Mouse (Mus musculus) left cerebral cortex, postnatal 25 days (tissue): Measurements from ENCODE around the gene Klhl30. TPM values are rescaled to one million over a fixed set of nuclear protein-coding genes. Genes with fewer than 3 reads are reported as not detected.

Experiments used
- DNase-seq, 2 experiments: peaks; one replicate each; pipeline ENCODE4 v3.0.0; 2022; ENCODE audit warnings: low spot score in 2 of 2, mixed read lengths in 1 of 2
- intact Hi-C: fragments of 180-260 bp; cut with DNase I; formaldehyde crosslinking; loops from one replicate; pipeline ENCODE4 v1.15.1; 2025
- total RNA-seq, 2 experiments: library from RNA; stranded (reverse); gene quantifications; 2 replicates each; pipeline ENCODE4 v1.2.3; 2021

Gene Klhl30
- total RNA-seq = under 1 TPM in 1 of 2 experiments, not detected in 1; 0.16 TPM

DNA sequence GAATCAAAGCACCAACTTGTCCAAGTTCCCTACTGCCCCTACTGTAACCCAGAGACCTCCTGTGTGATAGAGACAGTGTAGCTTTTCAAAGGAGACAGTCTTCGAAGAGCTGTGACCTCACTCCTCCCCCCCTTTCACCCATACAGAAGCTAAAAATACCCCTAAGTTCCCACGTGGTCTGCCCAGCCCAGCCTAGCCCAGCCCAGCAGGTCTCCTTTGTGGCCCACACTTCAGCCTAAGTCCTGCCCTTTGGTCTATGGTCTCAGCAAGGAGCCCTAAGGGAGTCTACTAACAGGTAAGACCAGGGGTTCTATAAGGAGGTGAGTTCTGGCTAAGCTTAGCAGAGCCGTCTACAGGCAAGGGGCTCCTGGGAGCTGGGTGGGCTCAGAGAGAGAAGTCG, at the start of gene Klhl30:
TSS of gene Klhl30 (plus strand) at position 176 of the 400 bp plus-strand sequence.
- DNase-seq = no peak

DNA sequence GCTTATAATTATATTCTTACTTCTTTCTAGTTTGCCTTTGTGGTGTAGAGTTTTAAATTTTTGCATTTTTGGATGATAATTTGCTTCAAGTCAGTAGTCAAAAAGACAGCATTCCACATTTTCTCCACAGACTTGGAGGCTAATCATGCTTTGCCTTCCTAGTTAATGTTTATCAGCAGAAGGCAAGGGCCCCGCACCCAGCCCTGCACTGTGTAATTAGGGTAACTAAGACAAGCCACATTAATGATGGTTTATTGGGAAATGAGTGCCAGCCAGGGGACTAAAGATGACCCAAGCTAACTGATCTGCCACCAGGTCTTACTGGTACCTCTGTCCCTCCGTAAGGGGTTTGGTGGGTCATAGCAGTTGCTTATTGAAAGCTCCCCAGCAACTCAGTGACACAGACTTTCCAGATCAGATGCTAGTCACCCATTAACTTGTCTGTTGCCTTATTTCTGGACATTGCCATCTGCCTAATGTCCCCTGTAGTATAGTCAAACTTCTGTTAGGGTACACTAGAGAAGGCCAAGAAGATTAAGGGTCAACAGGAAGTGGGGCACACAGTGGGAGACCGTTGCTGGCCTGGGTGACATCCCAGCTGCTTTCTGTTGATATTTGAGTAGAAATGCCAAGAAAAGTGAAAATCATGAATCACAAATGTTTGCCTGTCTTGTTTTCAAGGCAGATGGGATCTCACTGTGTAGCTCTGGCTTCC, 49.5 kb upstream of the Klhl30 start:
- no peak for DNase-seq
- intact Hi-C loops = no loop called here

More for the DNA sequence above, at the start of gene Klhl30:
- intact Hi-C loops = no loop called here

DNA sequence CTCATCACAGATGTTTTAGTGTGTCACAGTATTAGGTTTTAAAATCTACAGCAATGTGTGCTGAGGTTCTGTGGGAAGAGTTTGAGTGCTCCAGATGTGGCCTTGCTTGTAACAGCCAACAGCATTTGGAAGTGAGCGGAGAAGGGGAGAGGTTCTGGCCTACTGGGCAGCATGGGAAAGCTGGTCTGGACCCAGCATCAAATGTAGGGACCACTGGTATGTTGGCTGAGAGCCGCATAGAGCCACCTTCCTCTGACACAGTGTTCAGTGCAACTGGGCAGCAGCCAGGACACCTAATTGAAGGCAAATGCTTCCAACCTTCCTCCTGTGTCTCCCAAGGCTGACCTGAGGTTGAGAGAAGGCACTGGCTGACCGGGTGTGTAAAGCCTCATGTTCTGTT, 48.8 kb upstream of the Klhl30 start:
- no peak for DNase-seq
- intact Hi-C loops = no loop called here

DNA sequence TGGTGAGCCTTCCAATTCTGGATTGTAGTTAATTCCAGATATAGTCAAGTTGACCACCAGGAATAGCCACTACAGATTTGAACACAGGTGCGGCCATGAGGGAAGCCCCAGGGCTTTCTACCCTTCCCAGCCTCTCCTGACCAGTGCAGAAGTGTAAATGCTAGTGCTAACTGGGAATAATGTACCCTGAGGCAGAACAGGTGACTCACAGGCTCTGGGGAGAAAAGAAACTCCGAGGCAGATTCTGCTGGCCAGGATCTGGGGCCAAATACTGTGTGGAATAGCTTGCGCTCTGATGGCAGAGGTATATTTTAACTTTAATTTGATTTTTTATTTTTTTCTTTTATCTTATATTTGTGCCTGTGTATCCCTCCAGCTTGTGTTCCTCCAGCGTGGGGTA, 46.2 kb upstream of the Klhl30 start:
- DNase-seq = no peak
- intact Hi-C loops = no loop called here

DNA sequence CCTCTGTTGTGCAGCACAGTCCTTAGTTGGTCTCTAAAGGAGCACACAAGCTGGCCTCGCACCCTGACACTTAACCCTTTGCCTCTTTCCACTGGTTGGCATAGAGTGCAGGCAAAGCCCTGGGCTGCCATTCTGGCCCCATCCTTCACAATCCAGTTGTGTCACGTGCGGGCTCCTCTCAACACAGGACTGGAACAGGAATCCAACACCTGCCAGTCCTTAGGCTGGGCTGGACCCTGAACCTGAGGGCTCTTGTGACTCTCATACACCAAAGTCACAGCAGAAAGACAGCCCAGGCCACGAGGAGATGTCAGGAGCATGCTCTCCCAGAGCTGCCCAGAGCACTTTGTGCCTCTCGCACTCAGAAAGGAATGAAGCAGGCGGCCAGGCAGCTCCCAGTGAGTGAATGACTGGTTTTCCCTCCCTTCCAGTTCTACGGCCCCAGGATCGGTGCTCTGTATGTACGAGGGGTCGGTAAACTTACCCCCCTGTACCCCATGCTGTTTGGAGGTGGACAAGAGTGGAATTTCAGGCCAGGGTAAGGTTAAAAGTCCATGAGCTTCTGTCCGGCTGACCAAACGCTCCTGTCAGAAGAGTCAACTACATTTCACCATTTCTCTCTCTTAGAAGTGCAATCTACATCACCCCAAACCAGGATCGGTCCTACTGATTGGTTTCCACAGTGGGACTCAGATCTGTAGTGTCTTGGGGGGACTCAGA, 41.3 kb upstream of the Klhl30 start:
- DNase-seq = no peak
- intact Hi-C loops = no loop called here

DNA sequence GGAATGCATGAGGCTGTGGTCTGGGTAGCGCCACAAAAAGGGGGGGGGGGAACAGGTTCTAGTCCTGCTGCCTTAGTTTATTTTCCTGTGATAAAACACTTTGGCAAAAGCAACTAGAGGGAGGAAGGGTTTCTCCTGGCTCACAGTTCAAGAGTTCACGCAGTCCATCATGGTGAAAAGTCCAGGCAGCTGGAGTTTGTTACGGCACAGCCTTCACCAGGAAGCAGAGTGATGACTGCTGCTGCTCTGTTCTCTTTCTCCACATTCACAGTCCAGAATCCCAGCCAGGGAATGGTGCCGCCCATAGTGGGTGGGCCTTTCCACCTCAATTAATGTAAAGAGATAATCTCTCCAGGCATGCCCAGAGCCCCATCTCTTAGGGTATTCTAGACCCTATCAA, 38.5 kb upstream of the Klhl30 start:
- intact Hi-C loops = no loop called here
- no peak for DNase-seq

DNA sequence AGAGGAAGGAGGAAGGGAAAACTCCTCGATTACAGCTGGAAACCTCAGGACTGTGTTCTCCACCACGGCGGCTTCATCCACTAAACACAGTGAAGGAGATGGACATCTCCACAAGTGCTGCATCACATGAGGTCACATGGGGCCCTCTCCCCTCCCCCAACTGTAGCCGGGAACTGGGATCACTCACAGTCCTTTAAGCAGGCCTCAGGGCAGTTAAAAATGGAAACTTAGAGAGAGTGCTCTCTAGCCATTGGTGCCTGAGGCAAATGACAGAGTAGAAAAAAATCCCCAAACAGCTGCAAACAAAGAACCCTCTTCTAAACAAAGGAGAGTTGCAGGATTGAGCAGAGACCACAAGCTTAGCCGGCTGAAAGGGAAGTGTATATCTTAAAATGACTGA, 37.6 kb upstream of the Klhl30 start:
- intact Hi-C loops = no loop called here
- DNase-seq = no peak

DNA sequence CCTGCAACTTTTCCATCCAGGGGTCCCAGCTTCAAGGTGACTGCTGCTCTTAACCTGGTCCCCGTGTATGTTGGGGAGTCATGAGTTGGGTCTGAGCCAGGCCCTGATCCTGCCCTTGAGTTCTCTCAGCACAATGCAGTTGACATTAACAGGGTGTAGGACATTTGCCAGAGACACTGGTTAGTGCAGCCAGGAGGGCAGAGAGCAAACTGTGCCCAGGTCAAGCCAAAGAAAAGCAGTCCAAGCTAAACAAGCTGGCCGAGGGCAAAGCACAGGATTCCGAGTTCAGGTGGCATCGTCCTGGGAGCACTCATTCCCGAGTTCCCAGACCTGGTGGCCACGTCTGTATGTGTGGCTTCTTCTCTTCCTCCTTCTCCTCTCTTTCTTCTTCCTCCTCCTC, 33.2 kb upstream of the Klhl30 start:
- intact Hi-C loops = no loop called here
- no peak for DNase-seq

DNA sequence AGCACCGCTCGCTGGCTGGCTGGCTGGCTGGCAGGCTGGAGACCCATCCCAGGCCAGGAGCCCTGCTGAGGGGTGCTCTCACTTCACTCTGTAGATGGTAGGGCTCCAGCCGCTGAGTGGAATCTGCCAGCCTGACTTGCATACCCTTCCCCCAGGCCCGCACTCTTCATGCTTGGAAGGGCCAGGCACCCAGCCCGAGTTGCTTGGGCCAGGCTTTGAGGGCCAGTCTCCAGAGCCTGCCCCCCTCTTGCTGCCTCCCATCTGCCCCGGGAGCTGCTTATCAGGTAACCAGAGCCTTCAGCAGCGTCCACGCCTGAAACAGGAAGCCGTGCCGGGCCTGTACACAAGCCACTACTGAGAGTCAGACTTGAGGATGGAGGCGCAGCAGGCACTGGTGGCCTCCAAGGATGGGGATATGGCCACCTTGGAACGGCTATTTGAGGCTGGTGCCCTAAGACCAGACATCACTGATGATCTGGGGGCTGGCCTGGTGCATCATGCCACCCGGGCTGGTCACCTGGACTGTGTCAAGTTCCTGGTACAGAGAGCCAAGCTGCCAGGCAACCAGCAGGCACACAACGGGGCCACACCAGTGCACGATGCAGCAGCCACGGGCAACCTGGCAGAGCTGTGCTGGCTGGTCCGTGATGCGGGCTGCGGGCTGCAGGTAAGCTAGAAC, 28.9 kb upstream of the Klhl30 start, which contains the start of gene Espnl:
TSS of gene Espnl (plus strand) at position 316 of the 679 bp plus-strand sequence.
- DNase-seq = no peak
- intact Hi-C loops = no loop called here

DNA sequence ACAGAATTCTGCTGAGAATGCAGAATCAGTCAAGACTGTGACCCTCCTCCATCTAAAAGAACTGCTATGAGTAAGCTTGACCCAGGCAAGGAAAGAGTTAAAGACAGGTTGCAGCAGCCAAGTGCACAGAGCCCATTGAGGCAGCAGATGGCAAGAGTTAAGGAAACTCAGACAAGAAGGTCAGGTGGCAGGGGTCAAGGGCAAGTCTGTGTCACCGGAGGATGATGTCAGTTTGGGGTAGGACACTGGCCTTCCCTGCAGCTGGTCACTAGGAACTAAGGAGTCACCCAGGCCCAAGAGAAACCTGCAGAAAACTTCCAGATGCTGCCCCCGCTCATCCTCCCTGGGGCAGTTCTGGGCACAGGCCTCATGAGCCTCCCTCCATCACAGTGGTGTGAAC, 26.2 kb upstream of the Klhl30 start:
- intact Hi-C loops = no loop called here

DNA sequence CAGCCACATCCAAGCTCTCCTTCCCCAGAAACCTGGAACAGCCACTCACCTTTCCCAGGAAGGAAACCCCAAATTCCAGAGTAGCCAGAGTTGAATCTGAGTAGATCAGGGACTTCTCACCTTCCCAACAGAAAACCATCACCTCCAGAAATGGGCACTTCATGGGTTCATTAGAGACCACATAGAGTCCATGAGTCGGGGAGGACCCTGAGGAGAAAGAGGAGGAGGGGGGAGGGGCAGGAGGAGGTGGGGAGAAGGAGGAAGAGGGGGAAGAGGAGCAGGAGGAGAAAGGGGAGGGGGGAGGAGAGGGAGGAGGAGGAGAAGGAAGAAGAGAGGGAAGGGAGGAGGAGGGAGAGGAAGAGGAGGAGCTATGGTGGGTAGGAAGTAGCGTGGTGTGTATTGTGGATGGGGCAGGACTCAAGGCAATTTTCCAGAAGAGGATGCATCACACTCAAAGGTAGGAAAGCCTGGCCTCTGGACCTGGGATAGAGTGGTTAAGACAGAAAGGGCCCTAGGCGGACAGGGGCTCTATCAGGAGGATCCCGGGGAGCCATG, 25.3 kb upstream of the Klhl30 start:
- DNase-seq = no peak
- intact Hi-C loops = no loop called here

More for the DNA sequence above, 26.2 kb upstream of the Klhl30 start:
- DNase-seq = no peak

DNA sequence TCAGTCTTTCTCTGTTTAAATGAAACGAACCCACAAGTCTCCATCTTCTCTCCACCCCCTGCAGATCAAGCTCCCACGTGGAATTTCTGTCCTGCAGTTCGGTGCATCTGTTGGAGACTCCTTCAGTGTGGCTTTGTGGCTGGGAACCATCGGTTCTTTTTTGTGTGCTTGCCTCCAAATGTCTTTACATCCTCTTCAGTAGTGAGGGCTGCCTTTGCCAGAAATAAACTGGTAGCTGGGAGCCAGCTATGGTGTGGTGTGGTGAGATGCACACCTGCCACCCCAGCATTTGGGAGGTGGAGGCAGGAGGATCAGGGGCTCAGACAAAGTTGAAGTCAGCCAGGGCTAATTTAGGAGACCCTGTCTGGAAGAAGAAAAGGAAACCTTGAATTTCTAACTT, 18.7 kb upstream of the Klhl30 start:
- peak; percentile 42 to 84 for DNase-seq
- intact Hi-C loops = no loop called here

DNA sequence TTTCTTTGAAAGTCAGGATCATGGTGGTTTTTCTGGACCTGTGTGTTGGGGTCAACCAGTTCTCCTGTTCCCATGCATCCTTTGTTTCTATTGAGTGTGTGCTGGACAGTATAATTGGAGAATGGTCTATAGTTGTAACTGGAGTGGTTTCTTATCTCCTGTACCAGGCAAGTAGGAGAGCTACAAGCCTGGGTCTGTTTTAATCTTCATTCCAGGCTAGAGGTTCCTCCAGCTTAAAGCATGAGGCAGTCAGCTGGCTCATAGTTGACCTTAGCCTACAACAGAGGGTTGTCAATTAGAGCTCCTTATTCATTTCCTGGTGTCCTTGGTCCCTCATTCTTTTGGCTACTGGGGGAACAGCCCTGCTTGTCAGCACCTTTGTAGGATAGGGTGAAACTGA, 17.2 kb upstream of the Klhl30 start:
- intact Hi-C loops = no loop called here
- DNase-seq = no peak

DNA sequence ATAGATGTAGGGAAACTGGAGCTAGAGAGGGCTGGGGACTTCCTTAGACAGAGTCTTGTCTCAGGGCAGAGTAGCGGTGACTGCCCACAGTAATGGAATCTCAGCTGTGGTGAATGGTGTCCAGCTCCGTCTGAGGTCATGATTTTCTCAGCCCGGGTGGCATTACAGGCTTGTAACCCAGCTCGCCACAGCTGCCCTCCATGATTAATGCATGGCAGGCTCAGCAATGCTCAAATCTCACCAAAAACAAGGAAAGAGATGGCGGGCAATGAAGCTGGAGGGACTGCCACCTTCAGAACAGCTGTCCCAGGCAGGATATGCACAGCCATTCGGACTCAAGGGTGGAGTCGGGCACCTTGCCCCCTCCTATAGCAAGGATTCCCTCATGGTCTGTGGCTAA, 13.5 kb upstream of the Klhl30 start:
- intact Hi-C loops = no loop called here
- no peak for DNase-seq

DNA sequence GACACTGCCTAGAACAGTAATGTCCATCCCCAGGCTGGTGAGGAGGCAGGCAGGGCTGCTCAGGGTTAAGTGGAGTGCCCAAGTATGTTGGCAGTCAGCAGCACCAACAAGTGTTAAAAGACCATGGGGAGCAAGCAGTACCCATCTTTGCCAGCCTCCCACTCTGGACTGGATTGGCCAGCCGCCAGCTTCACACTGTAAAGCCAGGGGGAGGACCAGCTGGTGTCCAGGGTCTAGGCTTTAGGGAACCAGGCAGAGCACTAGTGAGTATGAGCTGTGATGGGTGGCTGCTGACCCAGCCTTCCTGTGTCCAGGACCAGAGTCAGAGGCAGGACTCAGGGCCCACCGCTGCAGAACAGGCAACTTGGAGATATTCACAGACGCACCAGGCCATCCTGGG, 6.8 kb upstream of the Klhl30 start:
- peak; percentile 27 to 38 for DNase-seq
- intact Hi-C loops = loop anchor here (10.0 kb wide), 1 partner anchor 409 kb away; no protein-coding TSS in a partner anchor

DNA sequence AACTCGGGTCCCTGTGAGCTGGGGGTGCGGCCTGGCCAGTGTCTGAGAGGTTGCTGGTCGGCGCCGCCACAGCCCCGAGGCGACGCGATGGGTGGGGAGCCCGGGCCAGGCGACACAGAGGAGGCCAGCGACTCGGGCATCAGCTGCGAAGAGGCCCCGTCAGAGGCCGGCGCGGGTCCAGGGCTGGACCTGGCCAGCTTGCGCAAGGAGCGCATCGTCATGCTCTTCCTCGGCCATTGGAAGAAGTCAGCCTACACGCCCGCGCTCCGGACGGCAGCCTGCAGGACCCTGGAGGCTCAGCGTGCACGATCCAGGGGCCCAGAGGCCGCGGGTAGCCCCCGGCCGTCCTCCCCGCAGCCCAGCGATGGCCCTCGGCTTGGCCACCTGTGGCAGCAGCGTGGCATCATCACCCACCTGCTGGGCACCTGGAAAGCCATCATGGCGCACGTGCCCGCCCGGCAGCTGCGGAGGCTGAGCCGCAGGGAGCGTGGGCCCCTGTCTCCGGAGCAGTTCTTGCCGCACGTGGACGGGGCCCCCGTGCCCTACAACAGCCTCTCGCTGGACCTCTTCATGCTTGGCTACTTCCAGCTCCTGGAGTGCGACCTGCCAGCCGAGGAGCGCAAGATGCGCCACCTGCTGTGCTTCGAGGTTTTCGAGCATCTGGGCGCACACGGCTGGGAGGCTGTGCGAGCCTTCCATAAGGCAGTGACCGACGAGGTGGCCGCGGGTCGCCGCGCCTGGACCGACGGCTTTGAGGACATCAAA, 5.7 kb upstream of the Klhl30 start:
- DNase-seq = peak in 1 of 2 experiments; percentile 14
- intact Hi-C loops = loop anchor here (10.0 kb wide), 1 partner anchor 410 kb away; no protein-coding TSS in a partner anchor

DNA sequence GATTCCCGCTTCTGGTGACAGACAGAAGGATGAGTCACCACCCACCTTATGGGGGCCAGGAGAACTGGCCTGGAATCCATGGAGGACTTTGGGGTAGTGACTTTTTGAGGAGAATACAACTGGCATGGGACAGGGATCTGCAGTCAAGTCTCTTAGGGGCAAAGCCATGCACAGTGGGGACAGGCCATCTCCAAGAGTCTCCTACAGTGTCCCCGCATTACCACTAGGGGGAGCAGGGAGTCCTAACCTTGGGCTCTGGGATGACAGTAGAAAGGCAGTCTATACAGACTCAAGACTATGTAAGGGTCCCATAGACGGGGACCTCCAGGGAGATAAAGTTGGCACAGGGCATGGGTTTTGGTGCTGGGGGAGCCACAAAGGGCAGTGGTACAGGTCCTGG, 3.9 kb upstream of the Klhl30 start:
- peak; percentile 31 to 67 for DNase-seq
- intact Hi-C loops = loop anchor here (10.0 kb wide), 1 partner anchor 412 kb away; no protein-coding TSS in a partner anchor

DNA sequence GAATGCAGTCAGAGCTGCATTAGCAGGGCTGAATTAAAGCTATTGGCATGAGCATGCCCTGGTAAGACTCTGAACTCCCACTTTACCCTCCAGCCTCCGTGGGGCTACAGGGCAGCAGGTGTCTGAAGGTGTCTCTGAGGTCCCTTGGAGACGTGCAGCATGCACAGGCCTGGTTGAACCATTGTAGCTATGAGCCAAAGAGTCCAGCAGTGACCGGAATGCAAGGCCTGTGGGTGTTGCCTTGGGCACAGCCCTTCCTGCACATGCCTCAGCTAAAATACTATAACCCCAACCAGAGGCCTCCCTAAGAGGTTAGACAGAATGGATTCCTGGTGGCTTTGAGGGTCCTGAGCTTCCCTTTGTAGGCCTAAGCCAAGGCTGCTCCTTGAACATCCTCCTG, 433 bp downstream of the Klhl30 start:
- intact Hi-C loops = no loop called here
- DNase-seq = no peak

DNA sequence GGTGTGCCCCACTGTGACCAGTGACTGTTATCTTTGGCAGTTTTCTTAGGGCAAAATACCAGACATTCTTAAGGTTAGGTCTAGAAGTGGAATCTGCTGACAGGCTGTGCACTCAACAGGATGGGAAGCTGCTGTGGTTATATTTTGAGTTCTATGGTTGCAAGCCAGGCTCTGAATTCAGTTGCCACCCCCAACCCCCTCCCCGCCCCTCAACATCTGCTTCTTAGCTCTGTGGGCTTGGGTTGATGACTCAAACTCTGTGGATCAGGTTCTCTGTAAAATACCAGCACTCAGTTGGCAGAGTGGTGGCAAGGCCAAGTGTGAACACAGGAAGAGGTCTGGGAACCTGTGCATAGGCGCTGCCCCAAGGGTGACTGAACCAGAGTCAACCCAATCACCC, 1.5 kb downstream of the Klhl30 start:
- intact Hi-C loops = no loop called here
- peak in 1 of 2 experiments; percentile 70 for DNase-seq
